Mouse (Mus musculus) testis, postnatal 14 days (tissue): ENCODE measurements around the gene Olfr357.

Experiments
- DNase-seq: peaks from one replicate; pipeline ENCODE4 v3.0.0; 2021; ENCODE audit warnings: low spot score

The Olfr357 gene

DNA sequence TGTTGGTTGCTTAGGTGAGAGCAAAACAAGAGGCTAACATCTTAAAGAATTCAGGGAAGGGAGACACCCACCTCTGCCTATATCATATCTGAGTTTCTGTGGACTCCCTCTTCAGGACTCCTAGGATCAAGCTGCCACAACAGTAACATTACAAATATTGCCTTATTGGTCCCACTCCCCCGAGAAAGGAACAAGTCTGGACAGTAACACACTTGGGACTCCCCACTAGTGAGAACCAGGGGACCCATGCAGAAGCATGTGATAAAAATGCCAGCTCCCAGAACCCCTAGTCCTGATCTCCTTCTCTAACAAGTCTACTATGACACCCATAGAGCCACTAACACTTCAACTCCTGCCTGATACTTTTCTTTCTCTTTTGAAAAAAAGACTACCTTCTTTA lies at the start of gene Olfr357:
Olfr357 (plus strand) TSS at position 301 of the 400 bp plus-strand sequence.
- no peak for DNase-seq

DNA sequence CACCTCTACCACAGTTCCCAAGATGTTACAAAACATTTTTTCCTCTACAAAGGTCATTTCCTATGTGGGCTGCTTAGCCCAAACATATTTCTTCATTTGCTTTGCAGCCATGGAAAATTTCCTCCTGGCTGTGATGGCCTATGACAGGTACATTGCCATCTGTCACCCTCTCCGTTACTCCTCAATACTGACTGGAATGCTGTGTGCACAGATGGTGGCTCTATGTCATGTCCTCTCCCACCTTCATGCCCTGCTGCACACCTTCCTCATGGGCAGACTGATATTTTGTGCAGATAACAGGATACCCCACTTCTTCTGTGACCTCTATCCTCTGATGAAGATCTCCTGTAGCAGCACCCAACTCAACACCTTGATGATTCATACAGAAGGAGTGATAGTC lies 3.4 kb downstream of the Olfr357 start:
- no peak for DNase-seq

DNA sequence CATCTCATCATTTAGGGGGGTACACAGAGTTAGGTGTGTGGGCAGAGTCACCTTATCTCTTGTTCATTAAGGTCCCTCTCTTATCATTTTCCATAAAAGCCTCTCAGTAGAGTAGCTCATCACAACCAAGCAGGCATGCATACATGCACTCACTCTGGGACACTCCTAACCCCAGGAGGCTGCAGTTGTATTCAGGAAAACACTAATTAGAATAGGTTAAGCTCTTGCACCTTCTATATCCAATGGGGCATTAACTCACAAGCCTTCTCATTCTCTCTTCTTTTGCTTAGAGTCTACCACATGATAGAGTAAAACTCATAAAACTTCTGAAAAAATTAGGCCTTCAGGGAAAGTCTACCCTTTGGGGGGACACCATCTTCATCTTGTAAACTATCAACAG lies 15.6 kb downstream of the Olfr357 start, which contains the start of gene Olfr358:
Olfr358 (minus strand) TSS at position 101 of the 400 bp plus-strand sequence.
- no peak for DNase-seq
